In the genomic region with DNA sequence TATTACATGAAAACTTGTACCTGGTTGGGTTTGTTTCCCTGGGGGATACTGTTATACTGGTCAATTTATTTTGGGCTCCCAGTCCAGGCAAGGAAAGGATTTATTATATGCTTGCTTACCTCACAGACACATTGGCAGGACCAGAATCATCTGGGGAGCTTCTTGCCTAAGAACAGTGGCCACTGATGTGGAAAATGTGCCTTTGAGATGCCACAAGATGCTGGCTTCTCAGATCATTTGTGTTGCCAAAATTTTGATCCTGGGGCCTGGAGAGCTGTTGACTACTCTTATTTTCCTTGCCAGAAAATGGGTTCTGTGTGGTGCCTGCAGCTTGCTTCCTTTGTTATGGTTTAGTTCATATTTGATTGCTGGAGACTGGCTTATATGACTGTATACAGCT, we compare ENCODE assay signal across 27 mouse cellular contexts.
"Had no signal": no experiment of that assay in that cellular context is flagged by ENCODE, and none has a peak within 500 bp of the region (broad histone marks: within the 10 kb centered on the region; RNA-seq: fewer than 3 reads in every experiment).

No protein-coding gene starts in this region.

- H3K27me3 ChIP-seq: hindbrain, embryonic 13.5 days; hindbrain, embryonic 15.5 days; intestine, embryonic 15.5 days; limb, embryonic 12.5 days; liver, embryonic 13.5 days; liver, embryonic 15.5 days had no signal

- ATAC-seq: inflammation-experienced regulatory T-cells, adult 6 months; intestine, embryonic 15.5 days; intestine, postnatal 0 days had no signal

- H3K9ac ChIP-seq: heart, embryonic 12.5 days; hindbrain, embryonic 13.5 days; hindbrain, embryonic 15.5 days; intestine, embryonic 15.5 days; limb, embryonic 12.5 days; liver, embryonic 13.5 days; liver, embryonic 15.5 days had no signal

- DNase-seq: gastrocnemius, adult 2 months; gastrocnemius, postnatal 10 days; gastrocnemius, postnatal 25 days; heart, adult 18-20 months; heart, postnatal 10 days; heart, postnatal 4 days; kidney, adult 18-20 months; kidney, adult 8-10 months; kidney, postnatal 10 days; kidney, postnatal 25 days; kidney, postnatal 4 days; liver; liver, embryonic 13.5 days had no signal

- H3K4me3 ChIP-seq: gastrocnemius, adult 2 months; heart, embryonic 10.5 days; heart, embryonic 12.5 days; hindbrain, embryonic 10.5 days; hindbrain, embryonic 13.5 days; hindbrain, embryonic 15.5 days; intestine, embryonic 15.5 days; layer of hippocampus, adult 2 months; left cerebral cortex, adult 2 months; limb, embryonic 10.5 days; limb, embryonic 12.5 days; liver, embryonic 13.5 days; liver, embryonic 15.5 days had no signal

- H3K27ac ChIP-seq: gastrocnemius, adult 2 months; heart, embryonic 10.5 days; hindbrain, embryonic 10.5 days; hindbrain, embryonic 13.5 days; hindbrain, embryonic 15.5 days; intestine, embryonic 15.5 days; layer of hippocampus, adult 2 months; left cerebral cortex, adult 2 months; limb, embryonic 10.5 days; limb, embryonic 12.5 days; liver, embryonic 13.5 days; liver, embryonic 15.5 days had no signal

- H3K36me3 ChIP-seq: heart, embryonic 10.5 days; heart, embryonic 12.5 days; hindbrain, embryonic 10.5 days; hindbrain, embryonic 13.5 days; hindbrain, embryonic 15.5 days; intestine, embryonic 15.5 days; limb, embryonic 10.5 days; limb, embryonic 12.5 days; liver, embryonic 13.5 days; liver, embryonic 15.5 days had no signal

- H3K9me3 ChIP-seq: heart, embryonic 10.5 days; heart, embryonic 12.5 days; hindbrain, embryonic 10.5 days; hindbrain, embryonic 13.5 days; hindbrain, embryonic 15.5 days; intestine, embryonic 15.5 days; limb, embryonic 10.5 days; limb, embryonic 12.5 days; liver, embryonic 13.5 days; liver, embryonic 15.5 days had no signal

- H3K4me2 ChIP-seq: heart, embryonic 12.5 days; hindbrain, embryonic 13.5 days; hindbrain, embryonic 15.5 days; intestine, embryonic 15.5 days; limb, embryonic 12.5 days; liver, embryonic 11.5 days; liver, embryonic 13.5 days; liver, embryonic 15.5 days had no signal

- H3K4me1 ChIP-seq: heart, embryonic 10.5 days; heart, embryonic 12.5 days; hindbrain, embryonic 10.5 days; hindbrain, embryonic 13.5 days; hindbrain, embryonic 15.5 days; intestine, embryonic 15.5 days; limb, embryonic 10.5 days; limb, embryonic 12.5 days; liver, embryonic 13.5 days; liver, embryonic 15.5 days had no signal
